Mouse (Mus musculus): ENCODE measurements at regions not wholly inside any gene's neighbourhood (a gene's known extent, or its start where the extent isn't known, plus 50 kb on each side); places are given as distances from the start of the nearest gene placed in this dataset.

GRCm38 (mm10) chr10:9252941-9253217, 367.0 kb upstream of the Sash1 start:
- TF ChIP-seq GATA1 (IDR thresholded peaks at IDR 0.05; ENCODE audit: borderline replicate concordance, low read length) (no peak), FLI1 (IDR thresholded peaks at IDR 0.05; ENCODE audit: low read length) (no peak)

Data from megakaryocyte, embryonic 14.5 days (primary cell).